Mouse (Mus musculus) gastrocnemius, adult 8-10 months (tissue): ENCODE data around the gene Dpagt1. TPM values are rescaled to one million over a fixed set of nuclear protein-coding genes. Genes with fewer than 3 reads are reported as not detected.
"Not testable (repeated sequence)": the region's sequence is repeated elsewhere in the genome, so short reads cannot be mapped to it uniquely, and the experiment has no call there.

ENCODE experiments used
- DNase-seq, 2 experiments: peaks; one replicate each; pipeline ENCODE4 v3.0.0; 2022; ENCODE audit warnings: low spot score in 2 of 2
- total RNA-seq, 4 experiments: library from RNA; stranded (reverse); gene quantifications; 2 replicates each; pipeline ENCODE4 v1.2.4; 2022

Dpagt1 gene
- 10 to 100 TPM; 10.9 to 14.8 (median 13.0) TPM for total RNA-seq

DNA sequence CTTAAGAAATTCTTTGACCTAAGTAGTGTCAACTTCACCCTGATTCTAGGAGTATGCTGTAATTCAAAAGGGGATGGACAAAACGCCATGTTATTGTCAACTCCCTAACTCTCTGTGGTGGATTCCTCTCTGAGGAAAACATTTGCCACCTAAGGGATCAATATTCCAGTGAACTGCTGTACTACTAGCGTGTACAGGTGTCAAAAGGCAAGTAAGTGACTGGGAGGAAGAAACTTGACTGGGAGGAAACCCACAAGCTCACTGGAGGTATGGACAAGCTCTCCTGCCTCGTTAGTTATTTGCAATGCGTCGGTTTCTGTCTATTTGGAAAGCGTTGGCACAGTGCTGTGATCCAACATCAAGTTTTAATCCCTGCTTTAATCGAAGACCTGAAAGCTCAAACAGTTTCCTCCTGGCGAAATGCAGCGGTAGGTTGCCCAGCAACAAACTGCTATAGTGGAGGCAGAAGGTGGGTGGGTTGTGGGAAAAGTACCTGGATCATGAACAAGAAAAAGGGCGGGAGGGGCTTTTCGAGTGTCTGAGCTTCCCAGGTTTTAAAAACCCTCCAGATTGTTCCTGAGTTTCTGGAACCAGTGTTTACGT lies at the start of gene Dpagt1:
Gene Dpagt1 (plus strand): TSS at position 252 of the 603 bp plus-strand sequence.
- no peak for DNase-seq

DNA sequence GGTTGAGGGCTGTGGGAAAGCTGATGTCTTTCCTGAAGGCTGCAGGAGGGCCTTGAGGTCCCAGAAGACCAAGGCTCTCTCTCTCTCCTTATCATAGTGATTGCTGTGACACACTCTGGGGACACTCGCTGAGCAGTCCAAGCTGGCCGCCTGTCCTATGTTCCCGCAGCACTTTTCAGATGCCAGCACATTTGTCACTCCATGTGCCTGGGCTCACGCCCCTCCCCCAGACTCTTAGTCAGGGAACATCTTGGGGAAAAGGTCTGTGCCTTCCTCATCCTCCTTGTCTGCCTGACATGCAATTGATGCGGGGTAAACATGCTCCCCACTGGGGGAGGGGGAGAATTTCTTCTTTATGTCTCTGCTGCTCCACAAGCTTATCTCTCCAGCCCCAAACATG lies 42.6 kb upstream of the Dpagt1 start:
- no peak for DNase-seq

DNA sequence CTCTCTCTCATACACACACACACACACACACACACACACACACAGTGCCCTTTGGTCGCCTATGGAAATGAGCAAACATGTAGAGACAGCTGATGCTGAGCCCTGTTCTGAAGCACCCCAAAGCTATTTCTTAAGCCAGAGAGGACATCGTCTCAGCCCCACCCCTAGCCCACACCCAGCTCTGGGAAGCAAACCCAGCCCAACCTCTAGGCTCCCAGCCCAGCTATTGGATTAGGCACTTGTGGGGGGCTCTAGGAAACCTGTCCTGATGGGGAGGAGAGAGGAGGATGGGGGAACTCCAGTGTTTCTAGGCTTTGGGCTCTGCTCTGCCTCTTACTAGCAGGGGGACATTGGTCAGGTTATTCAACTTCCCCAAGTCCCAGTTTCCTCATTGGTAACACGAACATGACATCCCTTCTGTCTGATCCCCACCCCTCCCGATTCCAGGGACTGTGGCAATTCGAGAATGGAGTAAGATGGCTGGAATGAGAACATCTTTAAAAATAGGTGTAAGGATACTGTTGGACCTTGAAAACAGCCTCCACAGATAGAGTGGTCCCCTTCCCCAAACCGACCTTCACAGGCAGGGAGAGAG lies 39.5 kb upstream of the Dpagt1 start:
- DNase-seq: no peak

DNA sequence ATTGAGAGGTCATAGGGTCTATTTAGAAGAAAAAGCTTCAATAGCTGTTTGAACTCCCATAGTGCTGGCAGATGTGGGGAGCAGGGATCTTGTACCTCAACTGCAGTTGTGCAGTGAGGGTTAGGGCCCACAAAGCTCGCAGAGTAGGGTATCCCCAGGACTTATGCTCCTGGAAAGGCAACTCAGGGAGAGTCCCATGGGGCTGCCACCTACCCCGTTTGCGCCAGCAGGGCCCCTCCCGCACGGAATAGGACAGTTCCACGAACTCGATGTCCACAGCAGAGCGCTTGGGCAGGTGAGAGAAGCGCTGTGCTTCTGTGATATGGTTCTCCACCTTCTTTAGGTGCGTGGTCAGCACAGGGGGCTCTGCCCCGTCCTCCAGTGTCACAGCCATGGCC lies 38.8 kb upstream of the Dpagt1 start:
- DNase-seq: no peak

DNA sequence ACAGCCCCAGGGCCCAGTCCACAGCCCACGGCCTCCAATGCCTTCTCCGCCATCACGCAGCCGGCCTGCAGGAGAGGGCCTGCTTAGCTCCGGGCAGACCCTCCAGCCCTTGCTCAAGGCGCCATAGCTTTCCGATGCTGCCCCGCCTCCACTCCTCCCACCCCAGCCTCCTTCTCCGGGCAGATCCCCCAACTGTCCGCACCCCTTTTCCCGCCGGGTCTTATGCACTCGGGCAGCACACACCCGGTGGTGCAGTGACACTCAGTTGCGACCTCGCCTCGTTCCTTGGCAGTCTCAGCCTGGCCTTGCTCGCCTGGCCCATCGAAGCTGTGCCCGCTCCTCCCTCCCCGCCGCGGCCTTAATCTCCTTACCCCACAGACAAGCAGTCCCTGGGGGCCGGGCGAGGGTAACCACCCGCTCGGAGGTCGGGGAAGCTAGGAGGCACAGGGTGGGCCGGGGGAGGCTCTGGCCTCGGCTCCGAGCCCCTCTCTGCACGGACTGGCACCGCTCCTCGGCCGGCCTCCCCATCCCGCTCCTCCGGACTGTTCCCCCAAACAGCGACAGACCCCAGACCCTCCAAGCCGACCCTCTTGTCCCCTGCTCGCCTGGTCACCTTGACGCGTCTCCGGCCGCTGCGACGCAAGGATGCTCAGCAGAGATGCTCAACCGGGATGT lies 38.3 kb upstream of the Dpagt1 start:
- no peak for DNase-seq

DNA sequence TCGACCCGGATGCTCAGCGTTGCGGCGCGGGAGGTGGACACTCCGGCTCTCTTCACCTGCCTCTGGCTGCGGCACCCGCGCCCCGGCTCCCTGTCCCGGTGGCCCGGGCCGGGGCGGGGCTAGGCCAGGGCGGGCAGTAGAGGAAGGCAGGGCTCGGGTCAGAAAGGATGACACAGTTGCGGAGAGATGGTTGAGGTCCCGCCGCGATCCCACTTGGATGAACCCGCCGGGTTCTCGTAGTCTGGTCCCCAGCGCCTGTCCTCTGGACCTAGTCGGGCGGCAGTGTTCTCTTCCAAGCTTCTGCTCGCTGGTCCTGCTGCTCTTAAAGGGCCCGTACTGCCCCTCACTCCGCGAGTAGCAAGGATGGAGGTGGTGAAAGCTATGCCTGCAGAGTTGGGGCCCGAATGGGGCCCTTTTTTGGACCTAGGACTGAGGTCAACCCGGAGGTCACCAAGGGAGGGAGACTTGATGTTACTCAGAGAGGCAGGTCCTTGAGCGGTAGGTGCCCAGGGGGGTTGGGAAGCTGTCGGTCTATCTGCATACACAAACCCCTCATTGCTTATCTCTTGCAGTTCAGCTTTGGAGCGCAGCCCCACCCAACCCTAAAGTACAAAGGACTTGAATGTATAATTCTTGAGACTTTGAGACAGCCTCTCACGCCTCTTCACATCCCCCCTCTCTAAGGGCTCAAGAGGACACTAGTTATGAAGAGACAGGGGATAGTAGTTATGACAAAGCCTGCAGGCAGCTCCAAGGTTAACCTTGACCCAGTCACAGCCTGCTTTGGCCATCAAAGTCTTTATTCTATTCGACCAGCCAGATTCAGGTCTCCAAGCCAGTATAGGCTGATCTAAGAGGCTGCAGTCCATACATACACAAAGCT lies 37.5 kb upstream of the Dpagt1 start, which contains the start of gene Abcg4:
Gene Abcg4 (minus strand): TSS at position 540 of the 883 bp plus-strand sequence.
- DNase-seq: no peak

DNA sequence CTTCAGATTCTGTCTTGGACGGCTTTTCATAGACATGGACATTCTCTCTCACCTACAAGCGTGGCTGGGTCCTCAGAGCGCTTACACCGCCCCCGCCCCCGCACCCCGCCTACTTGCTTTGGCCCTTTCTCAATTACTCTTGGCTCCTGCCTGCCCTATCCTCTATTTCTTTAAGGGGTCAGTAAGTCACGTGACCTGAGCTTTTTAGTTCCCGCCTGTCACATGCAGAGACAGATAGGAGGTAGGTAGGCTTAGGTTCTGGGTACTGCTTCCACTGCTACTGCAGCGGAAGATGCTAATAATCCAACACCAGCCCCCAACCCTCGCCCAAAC lies 36.9 kb upstream of the Dpagt1 start:
- no peak for DNase-seq

DNA sequence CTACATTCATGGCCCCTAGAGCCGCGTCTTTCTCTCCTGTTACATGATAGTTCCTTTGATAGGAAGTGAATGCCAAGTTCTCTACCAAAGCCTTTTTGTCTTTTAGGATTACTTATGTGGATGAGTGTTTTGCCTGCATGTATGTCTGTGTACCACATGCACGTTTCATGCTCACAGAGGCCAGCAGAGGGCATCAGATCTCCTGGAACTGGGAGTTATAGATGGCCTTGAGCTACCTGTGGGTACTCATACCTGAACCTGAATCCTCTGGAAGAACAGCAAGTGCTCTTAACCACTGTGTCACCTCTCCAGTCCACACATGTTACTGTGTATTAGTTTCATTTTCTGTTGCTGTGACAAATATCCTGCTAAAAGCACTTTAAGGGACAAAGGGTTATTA lies 33.3 kb upstream of the Dpagt1 start:
- DNase-seq: no peak

DNA sequence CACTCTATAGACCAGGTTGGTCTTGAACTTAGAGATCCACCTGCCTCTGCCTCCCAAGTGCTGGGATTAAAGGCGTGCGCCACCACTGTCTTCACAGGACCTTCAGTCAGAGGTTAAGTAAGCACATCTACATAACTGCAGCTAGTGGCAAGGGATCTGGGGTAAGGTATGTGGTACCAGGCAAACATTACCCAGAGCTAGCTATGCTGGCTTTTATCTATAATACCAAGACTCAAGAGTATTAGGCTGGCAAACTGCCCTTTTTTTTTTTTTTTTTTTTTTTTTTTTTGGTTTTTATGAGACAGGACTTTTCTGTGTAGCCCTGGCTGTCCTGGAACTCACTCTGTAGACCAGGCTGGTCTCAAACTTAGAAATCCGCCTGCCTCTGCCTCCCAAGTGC lies 25.8 kb upstream of the Dpagt1 start:
- not testable (repeated sequence) for DNase-seq

DNA sequence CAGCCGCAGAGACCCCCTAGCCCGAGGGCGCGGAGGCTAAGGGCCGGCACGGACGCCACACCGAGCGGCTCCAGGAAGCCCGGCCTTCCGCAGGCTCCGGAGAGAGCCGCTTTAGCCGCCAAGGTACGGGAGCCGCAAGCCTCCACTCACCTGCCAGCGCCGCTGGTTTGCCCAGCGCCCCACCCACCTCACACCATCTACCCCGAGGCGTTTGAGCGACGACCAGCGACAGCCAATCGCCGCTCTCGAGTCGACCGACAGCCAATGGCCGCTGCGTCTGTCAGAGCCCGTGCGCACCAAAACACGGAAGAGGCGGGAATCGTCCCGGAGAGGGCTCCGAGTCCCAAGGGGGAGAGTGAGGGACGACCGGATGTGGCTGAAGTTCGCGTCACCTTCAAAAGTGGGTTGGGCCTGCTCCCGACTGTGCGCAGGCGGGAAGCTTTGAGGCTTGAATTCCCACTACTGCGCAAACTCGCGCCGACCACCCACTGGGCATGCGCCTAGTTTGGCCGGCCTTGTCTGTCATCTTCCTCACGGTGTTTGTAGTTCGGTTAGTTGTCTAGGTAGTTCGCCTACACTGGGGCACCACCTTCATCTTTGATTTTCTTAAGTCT lies 20.2 kb upstream of the Dpagt1 start, which contains the start of gene Hinfp:
Gene Hinfp (minus strand): TSS at position 206 of the 614 bp plus-strand sequence.
- DNase-seq: peak; percentile 95 to 98

DNA sequence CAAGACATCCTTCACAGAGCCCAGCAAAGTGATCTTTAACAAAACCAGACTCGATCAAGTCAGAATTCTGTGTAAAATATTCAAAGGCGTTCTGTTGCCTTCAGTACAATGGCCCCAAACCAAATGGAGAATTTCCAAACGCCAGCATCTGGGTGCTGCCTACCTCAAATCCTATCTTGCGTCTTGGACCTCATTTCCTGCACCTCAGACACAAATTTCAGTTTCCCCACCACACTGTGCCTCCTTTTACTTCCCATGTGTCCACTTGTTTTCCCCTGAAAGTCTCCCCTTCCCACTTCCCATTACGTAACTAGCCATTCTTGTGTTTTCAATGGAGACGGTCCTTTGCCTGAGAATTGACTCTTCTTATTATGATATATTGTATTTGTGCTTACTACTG lies 19.3 kb upstream of the Dpagt1 start:
- no peak for DNase-seq

DNA sequence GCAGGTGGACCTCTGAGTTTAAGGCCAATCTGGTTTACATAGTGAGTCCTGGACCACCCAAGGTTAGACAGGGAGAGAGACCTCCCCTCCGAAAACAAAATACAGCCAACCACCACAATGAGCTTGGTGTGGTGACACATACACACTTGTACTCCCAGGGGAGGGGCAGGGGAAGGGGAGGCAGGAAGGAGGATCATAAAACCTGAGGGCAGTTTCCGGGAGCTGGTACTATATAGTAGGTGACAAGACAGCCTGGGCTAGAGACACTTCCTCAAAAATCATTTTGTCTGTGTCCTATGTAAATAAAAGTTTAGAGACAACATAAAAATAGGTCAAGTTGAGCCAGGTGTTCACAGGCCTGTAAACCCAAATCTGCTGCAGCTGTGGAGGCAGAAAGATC lies 18.6 kb upstream of the Dpagt1 start:
- DNase-seq: no peak

DNA sequence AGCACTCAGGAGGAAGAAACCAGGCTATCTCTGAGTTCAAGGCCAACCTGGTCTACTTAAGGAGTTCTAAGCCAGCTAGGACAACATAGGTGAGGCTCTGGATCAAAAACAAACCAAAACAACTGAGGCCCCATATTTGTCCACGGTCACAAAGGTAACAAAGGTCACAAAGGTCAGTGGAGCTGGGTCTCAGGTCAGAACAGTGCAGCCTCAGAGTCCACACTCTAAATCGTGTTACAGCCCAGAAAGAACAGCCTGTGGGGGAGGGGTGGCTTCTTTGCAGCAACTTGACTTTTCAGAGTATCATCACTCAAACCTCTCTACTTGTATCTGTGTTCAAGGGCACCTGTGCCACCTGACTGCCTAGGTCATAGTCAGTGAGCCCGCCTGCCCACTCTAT lies 16.1 kb upstream of the Dpagt1 start:
- DNase-seq: no peak

DNA sequence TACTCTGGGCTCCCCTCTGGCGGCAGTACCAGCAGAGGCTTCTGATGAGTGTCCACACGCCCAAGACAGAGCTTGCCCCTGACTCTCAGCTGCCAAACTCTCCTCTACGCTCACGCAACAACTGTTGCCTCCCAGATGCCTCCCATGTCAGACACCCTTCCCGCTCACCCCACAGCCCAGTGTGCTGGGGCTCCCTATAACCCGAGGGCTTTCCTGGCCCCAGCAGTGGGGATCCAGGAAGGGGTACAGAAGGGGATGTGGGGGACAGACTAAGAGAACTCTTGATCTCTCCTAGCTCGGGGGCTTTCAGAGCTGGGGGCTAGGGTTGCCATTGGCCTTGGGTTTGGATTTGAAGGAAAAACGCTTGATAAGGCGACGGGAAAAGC lies 15.1 kb upstream of the Dpagt1 start:
- DNase-seq: no peak

DNA sequence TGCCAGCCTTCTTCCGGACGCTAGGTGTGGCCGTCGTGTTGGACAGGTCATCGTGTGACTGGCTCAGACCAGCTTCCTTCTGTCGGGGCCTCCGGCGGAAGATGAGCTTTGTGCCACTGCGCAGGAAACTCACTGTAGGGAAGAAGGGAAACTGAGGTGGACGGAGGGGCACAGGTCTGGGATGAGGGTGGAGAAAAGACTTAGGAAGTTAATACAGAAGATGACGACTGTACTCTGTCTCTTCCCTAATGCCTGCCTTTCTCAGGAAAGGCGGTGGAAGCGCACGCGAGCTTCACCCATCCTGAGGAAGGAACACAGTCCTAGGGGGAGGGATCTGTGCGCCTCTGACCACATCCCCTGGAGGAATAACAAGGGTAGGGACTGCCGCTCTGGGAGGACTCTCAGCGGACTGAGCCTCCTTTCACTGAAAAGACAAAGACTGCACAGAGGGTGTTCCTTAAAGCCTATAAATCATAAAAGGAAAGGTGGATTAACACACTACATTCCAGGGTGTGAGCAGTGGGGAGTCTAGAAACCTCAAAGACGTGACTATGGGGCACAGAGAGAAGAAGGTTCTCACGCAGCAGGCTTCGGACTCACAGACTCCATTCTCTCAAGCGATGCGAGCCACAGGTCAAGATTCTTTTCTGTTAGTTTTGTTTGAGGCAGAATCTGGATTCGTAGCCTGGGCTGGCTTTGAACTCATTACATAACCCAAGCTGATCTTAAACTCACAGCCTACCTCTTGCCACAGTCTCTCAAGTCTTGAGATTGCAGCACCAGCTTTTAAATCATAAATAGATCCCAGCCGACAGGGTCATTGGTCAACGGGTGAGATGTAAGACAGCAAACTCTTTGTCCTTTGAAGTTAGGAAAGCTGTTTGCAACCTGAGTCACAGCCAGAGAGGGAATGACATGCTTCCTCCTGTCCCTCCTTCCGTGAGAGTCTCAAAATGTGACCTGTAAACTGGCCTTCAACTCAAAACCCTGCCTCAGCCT lies 14.4 kb upstream of the Dpagt1 start:
- DNase-seq: no peak

DNA sequence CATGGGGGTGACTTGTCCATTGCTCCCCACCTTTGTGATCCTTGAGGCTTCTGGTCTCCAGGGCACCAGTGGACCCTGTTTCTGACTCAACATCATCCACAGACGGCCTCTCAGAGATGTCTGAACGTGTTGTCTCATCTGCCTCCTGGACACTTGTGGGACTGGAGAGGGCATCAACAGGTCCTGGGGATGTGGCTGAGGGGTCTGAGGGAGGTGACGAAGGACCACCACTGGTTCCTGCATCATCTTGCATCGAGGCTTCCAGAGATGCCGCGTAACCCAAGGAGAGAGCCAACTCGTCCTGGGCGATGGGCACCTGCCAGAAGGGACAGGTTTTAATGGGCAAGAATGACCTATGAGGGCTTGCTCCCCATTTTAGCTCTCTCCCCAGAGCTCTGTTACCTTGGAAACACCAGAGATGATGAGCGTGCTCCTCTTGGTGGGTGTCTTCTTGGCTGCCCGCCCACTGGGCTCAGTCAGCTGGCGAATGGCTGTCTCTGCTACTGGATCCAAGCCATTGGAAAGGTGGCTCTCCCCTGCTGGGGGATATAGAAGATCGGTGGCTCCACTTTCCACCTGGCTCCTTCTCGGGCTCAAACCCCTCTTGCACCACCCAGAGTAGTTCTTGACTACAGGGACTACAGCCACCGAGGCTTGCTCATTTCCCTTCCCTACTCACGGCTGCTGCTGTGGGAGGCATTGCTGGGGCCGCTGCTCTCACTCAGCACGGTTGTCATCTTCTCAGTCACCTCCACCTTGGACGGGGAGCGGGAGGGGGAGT lies 12.2 kb upstream of the Dpagt1 start:
- no peak for DNase-seq

DNA sequence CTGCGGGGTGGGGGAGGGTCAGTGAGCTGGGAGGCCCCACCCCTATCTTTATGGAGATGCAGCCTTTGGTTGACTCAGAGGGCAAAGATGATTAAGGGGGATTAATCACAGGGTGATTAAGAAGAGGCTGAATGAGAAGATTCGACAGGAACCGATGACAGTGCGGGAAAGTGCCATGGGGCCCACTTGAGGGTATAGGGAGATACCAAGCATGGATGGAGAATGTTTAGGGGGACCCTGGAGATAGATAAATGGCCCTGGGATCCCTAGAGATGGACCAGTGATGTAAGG lies 11.6 kb upstream of the Dpagt1 start:
- DNase-seq: no peak

DNA sequence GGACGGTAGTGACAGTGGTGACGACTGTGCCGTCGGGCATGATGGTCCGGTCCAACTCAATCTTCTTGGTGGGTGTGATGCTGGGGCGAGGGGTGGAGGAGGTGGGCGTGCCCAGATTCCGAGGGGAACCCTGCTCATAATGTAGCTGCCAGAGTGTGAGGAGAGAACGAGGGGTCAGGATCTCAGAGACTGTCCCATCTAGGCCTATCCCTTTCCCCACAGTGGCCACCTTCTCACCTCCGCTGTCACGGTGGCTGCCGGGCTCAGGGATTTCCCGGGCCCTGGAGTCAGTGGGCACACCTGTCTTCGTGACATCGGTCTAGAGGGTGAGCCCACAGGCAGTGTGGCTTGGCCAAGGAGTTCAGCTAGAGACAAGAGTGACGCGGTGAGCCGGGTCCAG lies 10.9 kb upstream of the Dpagt1 start:
- DNase-seq: no peak

DNA sequence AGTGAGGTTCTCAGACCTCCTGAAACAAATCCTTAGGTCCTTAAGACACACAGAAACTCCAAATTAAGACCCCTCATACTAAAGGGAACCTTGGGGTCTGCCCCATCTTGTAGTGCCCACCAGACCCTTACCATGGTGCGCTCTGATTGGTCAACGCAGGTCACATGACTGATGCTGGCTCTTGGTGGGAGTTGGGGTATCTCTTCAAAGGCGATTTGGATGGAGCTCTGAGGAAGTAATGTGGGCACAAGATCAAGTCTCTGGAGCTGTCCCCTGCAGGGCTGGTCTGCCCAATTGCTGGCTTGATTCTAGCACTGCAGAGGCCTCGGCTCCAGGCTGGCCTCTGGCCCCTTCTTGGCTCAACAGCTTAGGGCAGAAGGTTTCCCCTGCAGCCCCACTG lies 8.4 kb upstream of the Dpagt1 start:
- DNase-seq: no peak
